Mouse (Mus musculus): ENCODE measurements around the gene Epb41. TPM values are rescaled to one million over a fixed set of nuclear protein-coding genes. Genes with fewer than 3 reads are reported as not detected.

The Epb41 gene
- 104 and 111 TPM in 2 replicates for polyA plus RNA-seq (2012)

- no peak for TF ChIP-seq GATA1 (IDR thresholded peaks at IDR 0.05; ENCODE audit: low read length)
Observed at GRCm38 (mm10) chr4:132074933-132075769, at the start of gene Epb41. Gene Epb41 (minus strand): TSS chr4:132075321.

- no peak for TF ChIP-seq GATA1 (IDR thresholded peaks at IDR 0.05; ENCODE audit: low read length)
Observed at GRCm38 (mm10) chr4:132123166-132123565, 48.0 kb upstream of the Epb41 start.

- no peak for TF ChIP-seq GATA1 (IDR thresholded peaks at IDR 0.05; ENCODE audit: low read length)
Observed at GRCm38 (mm10) chr4:132121674-132122073, 46.6 kb upstream of the Epb41 start.

- no peak for TF ChIP-seq GATA1 (IDR thresholded peaks at IDR 0.05; ENCODE audit: low read length)
Observed at GRCm38 (mm10) chr4:132119566-132119965, 44.4 kb upstream of the Epb41 start.

DNA sequence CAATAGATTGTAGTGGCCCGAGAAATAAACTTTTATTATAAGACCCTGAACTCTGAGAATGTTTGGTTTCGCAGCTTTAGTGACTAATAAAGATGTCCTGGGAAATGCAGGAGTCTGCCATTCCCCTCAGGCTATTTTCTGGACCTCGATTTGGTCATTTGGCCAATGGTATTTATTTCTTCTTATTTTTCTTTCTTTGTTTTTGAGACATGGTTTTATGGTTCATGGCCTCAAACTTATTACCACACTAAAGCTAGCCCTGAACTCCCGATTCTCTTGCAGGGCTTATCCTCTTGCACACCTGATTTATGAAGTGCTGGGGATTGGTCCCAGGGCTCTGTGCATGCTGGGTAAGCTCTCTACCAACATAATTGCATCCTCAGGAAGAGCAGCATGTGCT lies 41.2 kb upstream of the Epb41 start:
- no peak for TF ChIP-seq GATA1 (IDR thresholded peaks at IDR 0.05; ENCODE audit: low read length)

GRCm38 (mm10) chr4:132113411-132114095 lies 38.4 kb upstream of the Epb41 start:
- no peak for TF ChIP-seq GATA1 (IDR thresholded peaks at IDR 0.05; ENCODE audit: low read length)

DNA sequence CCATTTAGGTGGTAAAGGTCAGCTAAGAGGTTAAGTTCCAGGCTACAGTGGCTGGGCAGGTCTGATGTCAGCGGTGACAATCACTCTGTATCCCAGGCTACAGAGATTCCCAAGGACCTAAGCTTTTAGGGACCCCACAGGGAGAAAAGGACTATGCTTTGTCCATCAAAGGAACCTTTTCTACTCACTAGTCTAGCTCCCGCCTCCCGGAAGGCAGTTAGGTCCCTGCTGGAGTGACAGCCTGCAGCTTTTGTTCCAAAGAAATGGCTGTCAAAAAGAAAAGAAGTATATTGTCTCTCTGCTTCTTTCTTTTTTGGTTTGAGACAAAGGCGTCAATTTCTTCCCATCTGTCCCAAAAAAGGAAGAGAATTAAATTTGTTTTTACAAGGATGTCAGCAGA lies 36.1 kb upstream of the Epb41 start:
- TF ChIP-seq GATA1 (IDR thresholded peaks at IDR 0.05; ENCODE audit: low read length) = no peak

- no peak for TF ChIP-seq GATA1 (IDR thresholded peaks at IDR 0.05; ENCODE audit: low read length)
Observed at GRCm38 (mm10) chr4:132108221-132108620, 33.1 kb upstream of the Epb41 start.

DNA sequence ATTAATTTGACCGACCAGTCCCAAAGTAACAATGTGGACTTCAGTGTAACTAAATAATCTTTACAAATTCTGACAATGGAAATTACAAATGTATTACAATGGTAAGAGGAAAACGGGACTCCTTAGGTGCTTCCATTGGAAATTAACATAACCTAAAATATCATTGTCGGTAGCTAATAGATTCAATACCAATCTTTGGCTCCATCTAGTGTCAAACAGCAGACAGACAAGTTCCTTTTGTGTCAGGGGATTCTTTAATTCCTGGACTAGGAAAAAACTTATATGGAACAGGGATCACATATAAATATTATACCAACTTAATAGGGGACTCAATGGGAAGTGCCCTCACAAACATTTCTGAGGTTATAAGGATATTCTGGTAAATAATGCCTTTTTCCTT lies 26.0 kb upstream of the Epb41 start:
- no peak for TF ChIP-seq GATA1 (IDR thresholded peaks at IDR 0.05; ENCODE audit: low read length)

DNA sequence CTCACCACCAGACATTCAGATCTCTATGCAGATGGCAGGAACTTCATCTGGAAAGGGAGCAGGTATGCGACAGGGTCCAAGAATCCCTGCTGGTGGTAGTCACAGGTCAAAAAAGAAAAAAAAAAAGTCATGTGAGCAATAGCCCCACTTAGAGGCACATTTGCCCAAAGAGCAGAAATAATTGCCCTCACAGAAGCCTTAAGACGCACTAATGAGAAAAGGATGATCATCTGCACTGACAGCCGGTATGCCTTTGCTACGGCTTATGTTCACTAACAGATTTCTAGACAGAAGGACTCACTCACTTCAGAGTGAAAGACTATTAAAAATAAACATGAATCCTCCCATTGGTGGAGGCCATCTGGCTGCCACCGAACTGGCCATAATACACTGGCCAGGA lies 24.4 kb upstream of the Epb41 start:
- TF ChIP-seq GATA1 (IDR thresholded peaks at IDR 0.05; ENCODE audit: low read length) = no peak

GRCm38 (mm10) chr4:132095043-132095442 lies 19.9 kb upstream of the Epb41 start:
- TF ChIP-seq GATA1 (IDR thresholded peaks at IDR 0.05; ENCODE audit: low read length) = no peak

DNA sequence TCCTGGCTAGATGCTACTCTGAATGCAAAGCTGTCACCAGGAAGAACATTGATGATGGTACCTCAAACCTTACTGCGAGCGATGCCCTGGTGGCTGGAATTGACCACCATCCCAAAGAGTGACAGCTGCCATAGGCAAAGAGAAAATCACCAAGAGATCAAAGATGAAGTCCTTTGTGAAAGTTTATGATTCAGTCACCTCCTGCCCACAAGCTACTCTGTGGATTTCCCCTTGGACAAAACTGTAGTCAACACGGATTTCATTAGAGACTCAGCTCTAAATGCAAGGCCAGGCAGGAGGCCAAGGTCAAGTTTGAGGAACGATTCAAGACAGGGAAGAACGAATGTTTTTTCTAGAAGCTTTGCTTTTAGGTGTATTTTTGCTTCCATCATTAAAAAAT lies 18.8 kb upstream of the Epb41 start:
- no peak for TF ChIP-seq GATA1 (IDR thresholded peaks at IDR 0.05; ENCODE audit: low read length)

GRCm38 (mm10) chr4:132093136-132093535 lies 18.0 kb upstream of the Epb41 start:
- TF ChIP-seq GATA1 (IDR thresholded peaks at IDR 0.05; ENCODE audit: low read length) = no peak

- no peak for TF ChIP-seq GATA1 (IDR thresholded peaks at IDR 0.05; ENCODE audit: low read length)
Observed at GRCm38 (mm10) chr4:132088921-132089320, 13.8 kb upstream of the Epb41 start.

DNA sequence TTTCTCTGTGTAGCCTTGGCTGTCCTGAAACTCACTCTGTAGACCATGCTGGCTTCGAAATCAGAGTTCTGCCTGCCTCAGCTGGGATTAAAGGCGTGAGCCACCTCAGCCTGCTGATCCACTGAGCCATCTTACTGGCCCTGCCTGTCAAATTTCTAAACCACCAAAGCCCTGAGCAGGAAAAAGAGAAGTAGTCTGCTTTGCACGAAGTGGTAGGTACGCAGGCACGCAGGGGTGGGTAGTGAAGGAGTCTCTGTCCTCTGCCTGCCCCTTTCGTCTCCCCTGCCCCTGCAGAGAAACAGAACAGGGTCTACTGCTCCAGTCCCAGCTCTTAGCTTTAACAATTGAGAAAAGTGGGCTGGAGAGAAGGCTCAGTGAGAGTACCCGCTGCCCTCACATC lies 10.0 kb upstream of the Epb41 start:
- TF ChIP-seq GATA1 (IDR thresholded peaks at IDR 0.05; ENCODE audit: low read length) = no peak

DNA sequence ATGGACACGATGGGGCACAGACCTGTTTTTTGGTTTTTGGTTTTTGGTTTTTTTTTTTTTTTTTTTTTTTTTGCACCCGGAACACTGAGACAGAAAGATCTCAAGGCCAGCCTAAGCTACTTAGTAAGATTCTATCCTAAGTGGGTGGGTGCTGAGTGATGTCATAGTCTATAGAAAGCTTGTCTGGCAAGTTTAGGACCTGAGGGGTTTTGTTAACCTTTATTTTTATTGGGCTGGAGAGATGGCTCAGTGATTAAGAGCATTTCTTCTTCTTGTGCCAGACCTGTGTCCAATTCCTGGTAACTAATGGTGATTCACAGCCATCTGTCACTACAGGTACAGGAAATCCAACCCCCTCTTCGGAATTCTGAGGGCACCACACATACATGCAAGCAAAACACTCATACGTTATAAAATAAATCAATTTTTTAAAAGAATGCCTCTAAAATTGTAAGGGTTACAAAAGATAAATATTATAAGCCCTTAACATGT lies 5.4 kb upstream of the Epb41 start:
- TF ChIP-seq GATA1 (IDR thresholded peaks at IDR 0.05; ENCODE audit: low read length) = no peak

All from G1E-ER4 (cell line).